Mouse (Mus musculus) spleen, adult 2 months (tissue): ENCODE measurements around the gene Mink1.

ENCODE experiments used
- CTCF ChIP-seq: fragments of 200-500 bp; IDR thresholded peaks from 2 replicates; pipeline ENCODE4 v1.5.1; 2011; ENCODE audit warnings: mild to moderate bottlenecking, inconsistent platforms; ENCODE audit not compliant: insufficient read depth, insufficient read length, insufficient replicate concordance; ENCODE audit errors: extremely low read depth
- POLR2A ChIP-seq: fragments of 200-500 bp; IDR thresholded peaks from 2 replicates; pipeline ENCODE4 v1.6.1; 2011; ENCODE audit warnings: low read depth, low read length, inconsistent platforms

GRCm38 (mm10) chr11:70526211-70526610 is 36.5 kb upstream of the Mink1 start:
- TF ChIP-seq CTCF (no peak), POLR2A (no peak)
